Mouse (Mus musculus): ENCODE results near the gene Ldha. TPM values are rescaled to one million over a fixed set of nuclear protein-coding genes. Genes with fewer than 3 reads are reported as not detected.
"Not testable (repeated sequence)": the region's sequence is repeated elsewhere in the genome, so short reads cannot be mapped to it uniquely, and the experiment has no call there.

Gene Ldha
- polyA plus RNA-seq, 1 experiment, result 671 TPM

GRCm38 (mm10) chr7:46810325-46810724 is 30.9 kb upstream of the Ldha start:
- Histone ChIP-seq H3K27me3 (ENCODE audit: control insufficient read depth, insufficient read depth, low read length, poor library complexity, severe bottlenecking) (no peaks in the 10 kb centered on the region), H3K27ac (ENCODE audit: insufficient read depth, low read length) (no peak overlapping the region), H3K36me3 (ENCODE audit: control insufficient read depth, insufficient read depth, low read length, poor library complexity, severe bottlenecking) (peaks cover 61% of the 10 kb centered on the region), H3K9ac (ENCODE audit: low read depth, poor library complexity, severe bottlenecking) (no peak overlapping the region), H3K9me3 (replicated peaks; ENCODE audit: control insufficient read depth, insufficient read depth, low read length, poor library complexity, severe bottlenecking) (no peaks in the 10 kb centered on the region), H3K4me3 (ENCODE audit: low read depth, low read length) (no peak overlapping the region), H3K4me1 (ENCODE audit: control insufficient read depth, insufficient read depth, low read length) (no peaks in the 10 kb centered on the region)
- no peak for TF ChIP-seq EP300 (IDR thresholded peaks at IDR 0.05; ENCODE audit: insufficient read depth, low read depth, low read length)
- no peak for TF ChIP-seq CTCF (IDR thresholded peaks at IDR 0.05; ENCODE audit: low read depth, low read length)
- no peak for TF ChIP-seq POLR2A (IDR thresholded peaks at IDR 0.05; ENCODE audit: insufficient read depth, low read length)

GRCm38 (mm10) chr7:46814012-46814411 is 27.3 kb upstream of the Ldha start:
- Histone ChIP-seq H3K9me3 (replicated peaks; ENCODE audit: control insufficient read depth, insufficient read depth, low read length, poor library complexity, severe bottlenecking) (no peaks in the 10 kb centered on the region), H3K9ac (ENCODE audit: low read depth, poor library complexity, severe bottlenecking) (no peak overlapping the region), H3K27ac (ENCODE audit: insufficient read depth, low read length) (no peak overlapping the region), H3K4me3 (ENCODE audit: low read depth, low read length) (no peak overlapping the region), H3K36me3 (ENCODE audit: control insufficient read depth, insufficient read depth, low read length, poor library complexity, severe bottlenecking) (peaks cover 64% of the 10 kb centered on the region), H3K4me1 (ENCODE audit: control insufficient read depth, insufficient read depth, low read length) (no peaks in the 10 kb centered on the region), H3K27me3 (ENCODE audit: control insufficient read depth, insufficient read depth, low read length, poor library complexity, severe bottlenecking) (no peaks in the 10 kb centered on the region)
- TF ChIP-seq POLR2A (IDR thresholded peaks at IDR 0.05; ENCODE audit: insufficient read depth, low read length) (no peak), EP300 (IDR thresholded peaks at IDR 0.05; ENCODE audit: insufficient read depth, low read depth, low read length) (no peak), CTCF (IDR thresholded peaks at IDR 0.05; ENCODE audit: low read depth, low read length) (no peak)

- H3K4me3 ChIP-seq (ENCODE audit: low read depth, low read length); H3K27ac ChIP-seq (ENCODE audit: insufficient read depth, low read length); H3K27me3 ChIP-seq (ENCODE audit: control insufficient read depth, insufficient read depth, low read length, poor library complexity, severe bottlenecking); H3K9ac ChIP-seq (ENCODE audit: low read depth, poor library complexity, severe bottlenecking); H3K9me3 ChIP-seq (replicated peaks; ENCODE audit: control insufficient read depth, insufficient read depth, low read length, poor library complexity, severe bottlenecking); H3K4me1 ChIP-seq (ENCODE audit: control insufficient read depth, insufficient read depth, low read length): not testable (repeated sequence)
- H3K36me3 ChIP-seq (ENCODE audit: control insufficient read depth, insufficient read depth, low read length, poor library complexity, severe bottlenecking), result peaks cover 58% of the 10 kb centered on the region
Observed at GRCm38 (mm10) chr7:46820876-46821632, 20.2 kb upstream of the Ldha start.

GRCm38 (mm10) chr7:46827046-46827802 is 14.1 kb upstream of the Ldha start:
- H3K4me3 ChIP-seq (ENCODE audit: low read depth, low read length), result no peak overlapping the region
- H3K9ac ChIP-seq (ENCODE audit: low read depth, poor library complexity, severe bottlenecking), result no peak overlapping the region
- H3K27ac ChIP-seq (ENCODE audit: insufficient read depth, low read length), result no peak overlapping the region
- H3K9me3 ChIP-seq (replicated peaks; ENCODE audit: control insufficient read depth, insufficient read depth, low read length, poor library complexity, severe bottlenecking), result no peaks in the 10 kb centered on the region
- peaks cover 14% of the 10 kb centered on the region for H3K36me3 ChIP-seq (ENCODE audit: control insufficient read depth, insufficient read depth, low read length, poor library complexity, severe bottlenecking)
- H3K4me1 ChIP-seq (ENCODE audit: control insufficient read depth, insufficient read depth, low read length), result peaks cover 2% of the 10 kb centered on the region
- no peaks in the 10 kb centered on the region for H3K27me3 ChIP-seq (ENCODE audit: control insufficient read depth, insufficient read depth, low read length, poor library complexity, severe bottlenecking)
- TF ChIP-seq CTCF (IDR thresholded peaks at IDR 0.05; ENCODE audit: low read depth, low read length) (no peak), EP300 (IDR thresholded peaks at IDR 0.05; ENCODE audit: insufficient read depth, low read depth, low read length) (no peak), POLR2A (IDR thresholded peaks at IDR 0.05; ENCODE audit: insufficient read depth, low read length) (no peak)

- no peak for TF ChIP-seq CTCF (IDR thresholded peaks at IDR 0.05; ENCODE audit: low read depth, low read length)
- TF ChIP-seq EP300 (IDR thresholded peaks at IDR 0.05; ENCODE audit: insufficient read depth, low read depth, low read length), result no peak
- no peak for TF ChIP-seq POLR2A (IDR thresholded peaks at IDR 0.05; ENCODE audit: insufficient read depth, low read length)
- Histone ChIP-seq H3K27ac (ENCODE audit: insufficient read depth, low read length) (no peak overlapping the region), H3K27me3 (ENCODE audit: control insufficient read depth, insufficient read depth, low read length, poor library complexity, severe bottlenecking) (no peaks in the 10 kb centered on the region), H3K4me1 (ENCODE audit: control insufficient read depth, insufficient read depth, low read length) (peaks cover 2% of the 10 kb centered on the region), H3K9me3 (replicated peaks; ENCODE audit: control insufficient read depth, insufficient read depth, low read length, poor library complexity, severe bottlenecking) (no peaks in the 10 kb centered on the region), H3K36me3 (ENCODE audit: control insufficient read depth, insufficient read depth, low read length, poor library complexity, severe bottlenecking) (peaks cover 9% of the 10 kb centered on the region), H3K9ac (ENCODE audit: low read depth, poor library complexity, severe bottlenecking) (no peak overlapping the region), H3K4me3 (ENCODE audit: low read depth, low read length) (no peak overlapping the region)
Observed at GRCm38 (mm10) chr7:46827803-46828184, 13.5 kb upstream of the Ldha start.

- no peak for TF ChIP-seq EP300 (IDR thresholded peaks at IDR 0.05; ENCODE audit: insufficient read depth, low read depth, low read length)
- no peak for TF ChIP-seq POLR2A (IDR thresholded peaks at IDR 0.05; ENCODE audit: insufficient read depth, low read length)
- no peak for TF ChIP-seq CTCF (IDR thresholded peaks at IDR 0.05; ENCODE audit: low read depth, low read length)
- Histone ChIP-seq H3K4me3 (ENCODE audit: low read depth, low read length) (no peak overlapping the region), H3K9me3 (replicated peaks; ENCODE audit: control insufficient read depth, insufficient read depth, low read length, poor library complexity, severe bottlenecking) (no peaks in the 10 kb centered on the region), H3K36me3 (ENCODE audit: control insufficient read depth, insufficient read depth, low read length, poor library complexity, severe bottlenecking) (no peaks in the 10 kb centered on the region), H3K4me1 (ENCODE audit: control insufficient read depth, insufficient read depth, low read length) (peaks cover 2% of the 10 kb centered on the region), H3K27me3 (ENCODE audit: control insufficient read depth, insufficient read depth, low read length, poor library complexity, severe bottlenecking) (no peaks in the 10 kb centered on the region), H3K27ac (ENCODE audit: insufficient read depth, low read length) (no peak overlapping the region), H3K9ac (ENCODE audit: low read depth, poor library complexity, severe bottlenecking) (no peak overlapping the region)
Observed at GRCm38 (mm10) chr7:46829911-46830310, 11.4 kb upstream of the Ldha start.
